Comparison of ENCODE assay signal across 27 mouse cellular contexts in genomic region chr17:23961573-23962122, GRCm38 (mm10). TPM values are rescaled to one million over a fixed set of nuclear protein-coding genes. Genes with fewer than 3 reads are reported as not detected.
DNase-seq lines count a peak whose midpoint lies in the region; ATAC-seq and TF ChIP-seq lines count a peak whose summit lies in the region.
"Had no signal": no experiment of that assay in that cellular context is flagged by ENCODE, and none has a peak within 500 bp of the region (broad histone marks: within the 10 kb centered on the region; RNA-seq: fewer than 3 reads in every experiment).

No protein-coding gene starts in this region.

- TF ChIP-seq CTCF in MEL (IDR thresholded peaks at IDR 0.05 in 2 of 3, conservative IDR thresholded peaks at IDR 0.05 in 1 of 3; ENCODE audit: control insufficient read depth in 1 of 3, insufficient read depth in 1 of 3, low read depth in 2 of 3, low read length in 3 of 3, poor library complexity in 1 of 3, severe bottlenecking in 1 of 3) = no peak
- TF ChIP-seq CTCF in intestine, postnatal 0 days (IDR thresholded peaks at IDR 0.05; ENCODE audit: low read depth) = no peak
- TF ChIP-seq CTCF in cerebellum, adult 2 months (IDR thresholded peaks at IDR 0.05; ENCODE audit: borderline replicate concordance, insufficient read depth, low read depth, low read length) = no peak
- no peak for TF ChIP-seq CTCF in forebrain, postnatal 0 days (IDR thresholded peaks at IDR 0.05; ENCODE audit: low read depth)

- DNase-seq in 416B (ENCODE audit: low read depth) (peak; percentile 47), MEL (ENCODE audit: low read depth, low spot score) (peak; percentile 51)
- DNase-seq in retina, postnatal 1 day = no peak
- DNase-seq in cerebellum, adult 2 months = no peak
- no peak for DNase-seq in forebrain, postnatal 0 days
- DNase-seq in cerebellum, postnatal 14 days = no peak
- DNase-seq: adrenal gland, adult 2 months; adrenal gland, postnatal 14 days; adrenal gland, postnatal 36 days; B cell, adult 2 months; cerebellum, adult 11-12 months; cerebellum, adult 8-10 months; cerebellum, adult 9-11 months; cerebellum, postnatal 25 days had no signal

- TF ChIP-seq EP300 in MEL (IDR thresholded peaks at IDR 0.05; ENCODE audit: low read depth in 1 of 2, low read length in 2 of 2) = no peak

- peak; percentile 56 for ATAC-seq in intestine, embryonic 15.5 days
- ATAC-seq in intestine, postnatal 0 days = peak; percentile 65
- ATAC-seq in forebrain, postnatal 0 days = no peak
- ATAC-seq: CD4-positive, CD25-positive, alpha-beta regulatory T cell, adult 4 months; forebrain, embryonic 13.5 days; forebrain, embryonic 15.5 days had no signal

- no peak overlapping the region for H3K4me2 ChIP-seq in intestine, embryonic 15.5 days (replicated peaks)
- H3K4me2 ChIP-seq in intestine, postnatal 0 days (replicated peaks; ENCODE audit: low read depth) = no peak overlapping the region
- H3K4me2 ChIP-seq in forebrain, postnatal 0 days (ENCODE audit: low read depth) = no peak overlapping the region
- H3K4me2 ChIP-seq: embryonic facial prominence, embryonic 12.5 days; forebrain, embryonic 13.5 days; forebrain, embryonic 15.5 days had no signal

- peak overlapping the region; percentile 13 to 16; a peak in 2 of 4 replicates for H3K4me3 ChIP-seq in MEL (ENCODE audit: control insufficient read depth in 1 of 2, insufficient read depth in 1 of 2, low read depth in 2 of 2, low read length in 2 of 2)
- H3K4me3 ChIP-seq in intestine, embryonic 15.5 days (replicated peaks) = no peak overlapping the region
- no peak overlapping the region for H3K4me3 ChIP-seq in intestine, postnatal 0 days (ENCODE audit: low read depth, low read length)
- no peak overlapping the region for H3K4me3 ChIP-seq in cerebellum, adult 2 months (replicated peaks; ENCODE audit: insufficient read depth, low read depth, low read length)
- H3K4me3 ChIP-seq in forebrain, postnatal 0 days (ENCODE audit: low read depth, low read length) = no peak overlapping the region
- H3K4me3 ChIP-seq: embryonic facial prominence, embryonic 10.5 days; embryonic facial prominence, embryonic 12.5 days; forebrain, embryonic 13.5 days; forebrain, embryonic 15.5 days had no signal

- TF ChIP-seq POLR2A in MEL (IDR thresholded peaks at IDR 0.05; ENCODE audit: control insufficient read depth in 1 of 2, insufficient read depth in 1 of 2, low read depth in 1 of 2, low read length in 2 of 2, poor library complexity in 1 of 2) = peak in 1 of 2 experiments; percentile 63; a peak in 2 of 4 replicates
- TF ChIP-seq POLR2A in cerebellum, adult 2 months (IDR thresholded peaks at IDR 0.05; ENCODE audit: borderline replicate concordance, insufficient read depth, low read length) = no peak

- H3K27ac ChIP-seq in MEL (ENCODE audit: control insufficient read depth, low read depth, low read length) = no peak overlapping the region
- peak overlapping the region; percentile 22 for H3K27ac ChIP-seq in intestine, embryonic 15.5 days
- peak overlapping the region; percentile 82 for H3K27ac ChIP-seq in intestine, postnatal 0 days (ENCODE audit: low read depth, low read length)
- H3K27ac ChIP-seq in cerebellum, adult 2 months (ENCODE audit: insufficient read depth, low read length) = no peak overlapping the region
- H3K27ac ChIP-seq in forebrain, postnatal 0 days (ENCODE audit: low read depth, low read length) = no peak overlapping the region
- H3K27ac ChIP-seq: embryonic facial prominence, embryonic 10.5 days; embryonic facial prominence, embryonic 12.5 days; forebrain, embryonic 13.5 days; forebrain, embryonic 15.5 days had no signal

- no peak for TF ChIP-seq RAD21 in MEL (IDR thresholded peaks at IDR 0.05; ENCODE audit: low read depth, low read length)

- 0 out of 2 replicates have a peak overlapping the region, but pooled peaks have one; percentile 3 for H3K9ac ChIP-seq in MEL (ENCODE audit: control insufficient read depth, low read depth, low read length, poor library complexity, severe bottlenecking)
- H3K9ac ChIP-seq in intestine, embryonic 15.5 days = no peak overlapping the region
- H3K9ac ChIP-seq in intestine, postnatal 0 days (ENCODE audit: low read depth, low read length) = no peak overlapping the region
- no peak overlapping the region for H3K9ac ChIP-seq in forebrain, postnatal 0 days
- H3K9ac ChIP-seq: embryonic facial prominence, embryonic 12.5 days; forebrain, embryonic 13.5 days; forebrain, embryonic 15.5 days had no signal

- H3K4me1 ChIP-seq in MEL (ENCODE audit: control insufficient read depth in 1 of 2, insufficient read depth in 2 of 2, low read length in 2 of 2) = peaks cover 0 to 3% of the 10 kb centered on the region in 2 experiments; a peak in 1 of 4 replicates
- H3K4me1 ChIP-seq in intestine, embryonic 15.5 days (replicated peaks) = peaks cover 14% of the 10 kb centered on the region
- peaks cover 11% of the 10 kb centered on the region for H3K4me1 ChIP-seq in intestine, postnatal 0 days (replicated peaks; ENCODE audit: control insufficient read depth, insufficient read depth, low read length)
- H3K4me1 ChIP-seq in cerebellum, adult 2 months (ENCODE audit: control insufficient read depth, insufficient read depth, low read length) = peaks cover 3% of the 10 kb centered on the region; the same call in 1 of the 2 replicates
- H3K4me1 ChIP-seq in forebrain, postnatal 0 days (ENCODE audit: insufficient read depth) = no peaks in the 10 kb centered on the region
- H3K4me1 ChIP-seq: embryonic facial prominence, embryonic 12.5 days; forebrain, embryonic 15.5 days had no signal

- WGBS in intestine, embryonic 15.5 days = 53% methylated on average over 4 of the region's 4 CpGs
- 39% methylated on average over 4 of the region's 4 CpGs for whole genome bisulfite sequencing in intestine, postnatal 0 days
- 78% methylated on average over 4 of the region's 4 CpGs for WGBS in cerebellum, adult 2 months
- 30% methylated on average over 4 of the region's 4 CpGs for WGBS in forebrain, postnatal 0 days

- no peaks in the 10 kb centered on the region for H3K79me2 ChIP-seq in MEL (ENCODE audit: control insufficient read depth, insufficient read depth, low read length, poor library complexity)

- no peaks in the 10 kb centered on the region; a peak in 1 of 4 replicates for H3K36me3 ChIP-seq in MEL (ENCODE audit: control insufficient read depth in 1 of 2, insufficient read depth in 2 of 2, low read length in 2 of 2)
- no peaks in the 10 kb centered on the region for H3K36me3 ChIP-seq in intestine, embryonic 15.5 days
- H3K36me3 ChIP-seq in intestine, postnatal 0 days (ENCODE audit: control insufficient read depth, insufficient read depth) = no peaks in the 10 kb centered on the region
- no peaks in the 10 kb centered on the region for H3K36me3 ChIP-seq in forebrain, postnatal 0 days (ENCODE audit: insufficient read depth)
- H3K36me3 ChIP-seq: embryonic facial prominence, embryonic 10.5 days; embryonic facial prominence, embryonic 12.5 days; forebrain, embryonic 15.5 days; G1E had no signal

- H3K27me3 ChIP-seq in MEL (ENCODE audit: control insufficient read depth in 1 of 2, insufficient read depth in 2 of 2, low read length in 2 of 2) = peaks cover 3 to 4% of the 10 kb centered on the region in 2 experiments; a peak in 3 of 4 replicates
- no peaks in the 10 kb centered on the region for H3K27me3 ChIP-seq in intestine, embryonic 15.5 days (replicated peaks)
- no peaks in the 10 kb centered on the region for H3K27me3 ChIP-seq in intestine, postnatal 0 days (replicated peaks; ENCODE audit: control insufficient read depth, insufficient read depth, low read length)
- no peaks in the 10 kb centered on the region for H3K27me3 ChIP-seq in cerebellum, adult 2 months (ENCODE audit: control insufficient read depth, insufficient read depth, low read length)
- no peaks in the 10 kb centered on the region for H3K27me3 ChIP-seq in forebrain, postnatal 0 days (ENCODE audit: insufficient read depth, low read length)
- H3K27me3 ChIP-seq: CH12.LX; embryonic facial prominence, embryonic 12.5 days; forebrain, embryonic 13.5 days; forebrain, embryonic 15.5 days had no signal

- no peaks in the 10 kb centered on the region for H3K9me3 ChIP-seq in MEL (replicated peaks; ENCODE audit: insufficient read depth, low read length)
- H3K9me3 ChIP-seq in intestine, embryonic 15.5 days = no peaks in the 10 kb centered on the region
- H3K9me3 ChIP-seq in intestine, postnatal 0 days (ENCODE audit: control insufficient read depth) = no peaks in the 10 kb centered on the region
- H3K9me3 ChIP-seq in forebrain, postnatal 0 days (ENCODE audit: low read length) = no peaks in the 10 kb centered on the region
- H3K9me3 ChIP-seq: embryonic facial prominence, embryonic 10.5 days; embryonic facial prominence, embryonic 12.5 days; forebrain, embryonic 13.5 days; forebrain, embryonic 15.5 days; G1E had no signal

RNA-seq across cellular contexts. Expression of gene Sbpl, which starts 6.6 kb away (rescaled TPM):
- total RNA-seq in MEL (2012; rRNA removed) = not detected in 2 replicates
- not detected for polyA plus RNA-seq in MEL (2012; ENCODE audit: insufficient read depth in 1 of 2, insufficient read length in 2 of 2, low read depth in 1 of 2, low replicate concordance in 2 of 2, missing spikeins in 1 of 2)
- not detected in 2 replicates for polyA plus RNA-seq in intestine, embryonic 15.5 days (2015; fragmentation: Nextera tagmentation; extraction: Ambion mirVana)
- polyA plus RNA-seq in intestine, postnatal 0 days (2015; fragmentation: Nextera tagmentation; extraction: Ambion mirVana) = not detected in 2 replicates
- polyA plus RNA-seq in cerebellum, adult 2 months (2012; rRNA removed) = not detected in 2 replicates
- total RNA-seq in forebrain, postnatal 0 days (2014; rRNA removed) = not detected in 2 replicates
- not detected in 2 replicates for polyA plus RNA-seq in forebrain, postnatal 0 days (2015; fragmentation: Nextera tagmentation; extraction: Ambion mirVana)
- total RNA-seq: adrenal gland, adult 2 months; adrenal gland, postnatal 14 days; adrenal gland, postnatal 36 days; CH12.LX; G1E had no signal
- polyA plus RNA-seq: adrenal gland, adult 2 months; CD4-positive, CD25-positive, alpha-beta regulatory T cell, adult 4 months; cortical plate, adult 2 months; embryonic facial prominence, embryonic 10.5 days; embryonic facial prominence, embryonic 12.5 days; embryonic facial prominence, embryonic 14.5 days; forebrain, embryonic 11.5 days; forebrain, embryonic 13.5 days; forebrain, embryonic 15.5 days; frontal cortex, adult 2 months; G1E had no signal

RNA-seq across cellular contexts. Expression of gene Prss30, which starts 18.7 kb away (rescaled TPM):
- not detected in 2 replicates for total RNA-seq in MEL (2012; rRNA removed)
- polyA plus RNA-seq in MEL (2012; ENCODE audit: insufficient read depth in 1 of 2, insufficient read length in 2 of 2, low read depth in 1 of 2, low replicate concordance in 2 of 2, missing spikeins in 1 of 2) = not detected
- polyA plus RNA-seq in intestine, embryonic 15.5 days (2015; fragmentation: Nextera tagmentation; extraction: Ambion mirVana) = 1.4 and 2.2 TPM in 2 replicates
- polyA plus RNA-seq in intestine, postnatal 0 days (2015; fragmentation: Nextera tagmentation; extraction: Ambion mirVana) = 4.7 and 12.1 TPM in 2 replicates
- polyA plus RNA-seq in cerebellum, adult 2 months (2012; rRNA removed) = 0.11 and 0.16 TPM in 2 replicates
- total RNA-seq in forebrain, postnatal 0 days (2014; rRNA removed) = 0.19 TPM in 1 of 2 replicates, not detected in the other
- 0.13 and 0.53 TPM in 2 replicates for polyA plus RNA-seq in forebrain, postnatal 0 days (2015; fragmentation: Nextera tagmentation; extraction: Ambion mirVana)
- total RNA-seq: G1E had no signal
- polyA plus RNA-seq: CD4-positive, CD25-positive, alpha-beta regulatory T cell, adult 4 months; embryonic facial prominence, embryonic 10.5 days; embryonic facial prominence, embryonic 12.5 days; embryonic facial prominence, embryonic 14.5 days; forebrain, embryonic 11.5 days; forebrain, embryonic 13.5 days; forebrain, embryonic 15.5 days; G1E had no signal

RNA-seq across cellular contexts. Expression of gene Sbp, which starts 20.2 kb away (rescaled TPM):
- total RNA-seq in MEL (2012; rRNA removed) = not detected in 2 replicates
- polyA plus RNA-seq in MEL (2012; ENCODE audit: insufficient read depth in 1 of 2, insufficient read length in 2 of 2, low read depth in 1 of 2, low replicate concordance in 2 of 2, missing spikeins in 1 of 2) = not detected
- not detected in 2 replicates for polyA plus RNA-seq in intestine, embryonic 15.5 days (2015; fragmentation: Nextera tagmentation; extraction: Ambion mirVana)
- not detected in 2 replicates for polyA plus RNA-seq in intestine, postnatal 0 days (2015; fragmentation: Nextera tagmentation; extraction: Ambion mirVana)
- not detected in 2 replicates for polyA plus RNA-seq in cerebellum, adult 2 months (2012; rRNA removed)
- not detected in 2 replicates for total RNA-seq in forebrain, postnatal 0 days (2014; rRNA removed)
- not detected in 2 replicates for polyA plus RNA-seq in forebrain, postnatal 0 days (2015; fragmentation: Nextera tagmentation; extraction: Ambion mirVana)
- total RNA-seq: adrenal gland, adult 2 months; adrenal gland, postnatal 14 days; adrenal gland, postnatal 36 days; CH12.LX; G1E had no signal
- polyA plus RNA-seq: adrenal gland, adult 2 months; CD4-positive, CD25-positive, alpha-beta regulatory T cell, adult 4 months; cortical plate, adult 2 months; embryonic facial prominence, embryonic 10.5 days; embryonic facial prominence, embryonic 12.5 days; embryonic facial prominence, embryonic 14.5 days; forebrain, embryonic 11.5 days; forebrain, embryonic 13.5 days; forebrain, embryonic 15.5 days; frontal cortex, adult 2 months; G1E had no signal

RNA-seq across cellular contexts. Expression of gene Prss22, which starts 36.3 kb away (rescaled TPM):
- total RNA-seq in MEL (2012; rRNA removed) = not detected in 2 replicates
- not detected for polyA plus RNA-seq in MEL (2012; ENCODE audit: insufficient read depth in 1 of 2, insufficient read length in 2 of 2, low read depth in 1 of 2, low replicate concordance in 2 of 2, missing spikeins in 1 of 2)
- polyA plus RNA-seq in intestine, embryonic 15.5 days (2015; fragmentation: Nextera tagmentation; extraction: Ambion mirVana) = not detected in 2 replicates
- polyA plus RNA-seq in intestine, postnatal 0 days (2015; fragmentation: Nextera tagmentation; extraction: Ambion mirVana) = 0.09 TPM in 1 of 2 replicates, not detected in the other
- polyA plus RNA-seq in cerebellum, adult 2 months (2012; rRNA removed) = not detected in 2 replicates
- not detected in 2 replicates for total RNA-seq in forebrain, postnatal 0 days (2014; rRNA removed)
- 0.10 TPM in 1 of 2 replicates, not detected in the other for polyA plus RNA-seq in forebrain, postnatal 0 days (2015; fragmentation: Nextera tagmentation; extraction: Ambion mirVana)
- total RNA-seq: adrenal gland, adult 2 months; adrenal gland, postnatal 14 days; adrenal gland, postnatal 36 days; CH12.LX; G1E had no signal
- polyA plus RNA-seq: adrenal gland, adult 2 months; CD4-positive, CD25-positive, alpha-beta regulatory T cell, adult 4 months; forebrain, embryonic 11.5 days; forebrain, embryonic 13.5 days; forebrain, embryonic 15.5 days; G1E had no signal

RNA-seq across cellular contexts. Expression of gene Dcpp3, which starts 44.4 kb away (rescaled TPM):
- not detected in 2 replicates for total RNA-seq in MEL (2012; rRNA removed)
- not detected for polyA plus RNA-seq in MEL (2012; ENCODE audit: insufficient read depth in 1 of 2, insufficient read length in 2 of 2, low read depth in 1 of 2, low replicate concordance in 2 of 2, missing spikeins in 1 of 2)
- polyA plus RNA-seq in intestine, embryonic 15.5 days (2015; fragmentation: Nextera tagmentation; extraction: Ambion mirVana) = not detected in 2 replicates
- polyA plus RNA-seq in intestine, postnatal 0 days (2015; fragmentation: Nextera tagmentation; extraction: Ambion mirVana) = 4.7 and 7.6 TPM in 2 replicates
- not detected in 2 replicates for polyA plus RNA-seq in cerebellum, adult 2 months (2012; rRNA removed)
- not detected in 2 replicates for total RNA-seq in forebrain, postnatal 0 days (2014; rRNA removed)
- not detected in 2 replicates for polyA plus RNA-seq in forebrain, postnatal 0 days (2015; fragmentation: Nextera tagmentation; extraction: Ambion mirVana)
- total RNA-seq: adrenal gland, adult 2 months; adrenal gland, postnatal 14 days; adrenal gland, postnatal 36 days; CH12.LX; G1E had no signal
- polyA plus RNA-seq: adrenal gland, adult 2 months; CD4-positive, CD25-positive, alpha-beta regulatory T cell, adult 4 months; cortical plate, adult 2 months; embryonic facial prominence, embryonic 10.5 days; embryonic facial prominence, embryonic 12.5 days; forebrain, embryonic 11.5 days; forebrain, embryonic 13.5 days; forebrain, embryonic 15.5 days; frontal cortex, adult 2 months; G1E had no signal

Comparison
In these comparisons a context has a peak if more than half of its experiments do, and no peak if none do; other contexts are left out.
1. DNase-seq: peak in 416B (single experiment) and MEL (single experiment); none in retina, postnatal 1 day (single experiment), cerebellum, adult 2 months (0 of 2), forebrain, postnatal 0 days (single experiment) and cerebellum, postnatal 14 days (0 of 2).
2. H3K27ac ChIP-seq: peak in intestine, embryonic 15.5 days (single experiment) and intestine, postnatal 0 days (single experiment); none in MEL (single experiment), cerebellum, adult 2 months (single experiment) and forebrain, postnatal 0 days (single experiment).
3. H3K4me3 ChIP-seq: peak in MEL (2 of 2); none in intestine, embryonic 15.5 days (single experiment), intestine, postnatal 0 days (single experiment), cerebellum, adult 2 months (single experiment) and forebrain, postnatal 0 days (single experiment).